Mouse (Mus musculus): ENCODE data around the gene Ccdc12. TPM values are rescaled to one million over a fixed set of nuclear protein-coding genes. Genes with fewer than 3 reads are reported as not detected.

Ccdc12 gene
- polyA plus RNA-seq, 1 experiment from 2014 or later, result 138 TPM

DNA sequence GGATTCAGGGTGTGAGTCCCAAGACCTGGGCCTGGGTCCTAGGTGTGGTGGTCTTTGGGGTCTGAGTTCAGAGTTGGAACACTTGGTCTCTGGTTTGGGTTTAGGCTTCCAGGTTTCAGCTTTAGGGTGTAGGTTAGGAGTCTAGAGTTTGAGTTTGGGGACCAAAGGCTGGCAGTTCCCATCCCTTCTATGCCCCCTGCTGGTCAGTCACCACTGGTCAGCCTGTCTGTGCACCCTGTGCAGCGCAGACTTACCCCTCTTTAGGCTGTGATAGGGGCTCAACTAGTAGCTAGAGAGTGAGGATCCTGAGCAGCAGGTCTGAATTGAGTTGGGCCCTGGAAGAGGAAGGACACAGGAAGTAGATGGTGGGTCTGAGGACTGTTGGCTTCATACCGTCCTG lies 103.0 kb downstream of the Ccdc12 start:
- ATAC-seq (ENCODE audit: insufficient number of reproducible peaks, insufficient read depth, low FRiP score, low read depth), result no peak
- Histone ChIP-seq H3K27me3 (ENCODE audit: control insufficient read depth, insufficient read depth, low read length) (no peaks in the 10 kb centered on the region), H3K9me3 (ENCODE audit: control insufficient read depth, low read depth, low read length) (no peaks in the 10 kb centered on the region), H3K36me3 (ENCODE audit: control insufficient read depth, insufficient read depth, low read length) (no peaks in the 10 kb centered on the region), H3K4me2 (replicated peaks; ENCODE audit: low read depth, low read length) (no peak overlapping the region), H3K4me3 (ENCODE audit: low read depth, low read length) (no peak overlapping the region), H3K9ac (replicated peaks; ENCODE audit: low read depth, low read length) (no peak overlapping the region), H3K27ac (ENCODE audit: low read length) (no peak overlapping the region), H3K4me1 (ENCODE audit: control insufficient read depth, insufficient read depth, low read length) (no peaks in the 10 kb centered on the region)
- WGBS, result 54% methylated on average over 2 of the region's 2 CpGs

DNA sequence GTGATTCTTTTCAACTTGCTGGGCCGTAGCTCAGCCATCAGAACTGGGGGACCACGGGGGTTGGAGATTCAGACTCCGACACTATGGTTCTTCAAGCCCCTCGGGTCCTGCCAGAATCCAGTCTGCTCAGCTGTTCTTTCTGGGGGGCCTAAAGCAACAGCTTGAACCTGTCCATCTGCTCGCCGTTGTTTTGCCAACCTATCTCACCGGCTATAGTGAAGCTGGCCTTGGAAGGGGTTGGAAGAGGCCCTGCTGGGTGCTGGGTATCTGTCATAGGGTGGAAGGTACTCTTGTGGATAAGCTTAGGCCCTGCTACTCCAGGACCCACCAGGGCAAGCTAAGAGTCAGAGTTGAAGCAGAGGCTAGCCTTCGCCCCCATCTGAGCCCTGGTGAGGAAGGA lies 104.6 kb downstream of the Ccdc12 start:
- ATAC-seq (ENCODE audit: insufficient number of reproducible peaks, insufficient read depth, low FRiP score, low read depth), result no peak
- H3K27ac ChIP-seq (ENCODE audit: low read length), result no peak overlapping the region
- no peak overlapping the region for H3K4me2 ChIP-seq (replicated peaks; ENCODE audit: low read depth, low read length)
- no peaks in the 10 kb centered on the region for H3K36me3 ChIP-seq (ENCODE audit: control insufficient read depth, insufficient read depth, low read length)
- no peaks in the 10 kb centered on the region for H3K27me3 ChIP-seq (ENCODE audit: control insufficient read depth, insufficient read depth, low read length)
- H3K4me3 ChIP-seq (ENCODE audit: low read depth, low read length), result no peak overlapping the region
- WGBS, result 82% methylated on average over 8 of the region's 8 CpGs
- H3K9ac ChIP-seq (replicated peaks; ENCODE audit: low read depth, low read length), result no peak overlapping the region
- no peaks in the 10 kb centered on the region for H3K9me3 ChIP-seq (ENCODE audit: control insufficient read depth, low read depth, low read length)
- H3K4me1 ChIP-seq (ENCODE audit: control insufficient read depth, insufficient read depth, low read length), result no peaks in the 10 kb centered on the region

Small RNAs within 50 kb of the gene (microRNA-seq; reads per million reads assigned to microRNA genes)
- not detected for gene Mir8107

Other genes with a start within 250 kb of the Ccdc12 start
- gene Ptpn23, start 248.3 kb upstream of the Ccdc12 start, polyA plus RNA-seq (2014; fragmentation: Nextera tagmentation; extraction: Ambion mirVana), result 19.3 and 21.3 TPM in 2 replicates
- gene Ngp, start 236.8 kb upstream of the Ccdc12 start, polyA plus RNA-seq (2014; fragmentation: Nextera tagmentation; extraction: Ambion mirVana), result 9.6 and 13.1 TPM in 2 replicates
- 10.7 and 10.9 TPM in 2 replicates for gene Klhl18, start 179.8 kb upstream of the Ccdc12 start, polyA plus RNA-seq (2014; fragmentation: Nextera tagmentation; extraction: Ambion mirVana)
- gene Kif9, start 179.5 kb upstream of the Ccdc12 start, polyA plus RNA-seq (2014; fragmentation: Nextera tagmentation; extraction: Ambion mirVana), result 0.72 and 1.0 TPM in 2 replicates
- 59.6 and 61.7 TPM in 2 replicates for gene Setd2, start 123.9 kb upstream of the Ccdc12 start, polyA plus RNA-seq (2014; fragmentation: Nextera tagmentation; extraction: Ambion mirVana)
- 17.6 and 19.4 TPM in 2 replicates for gene Nradd, start 32.1 kb upstream of the Ccdc12 start, polyA plus RNA-seq (2014; fragmentation: Nextera tagmentation; extraction: Ambion mirVana)
- gene Nbeal2, start 2.3 kb upstream of the Ccdc12 start, polyA plus RNA-seq (2014; fragmentation: Nextera tagmentation; extraction: Ambion mirVana), result 4.3 and 4.5 TPM in 2 replicates
- 0.72 and 1.0 TPM in 2 replicates for gene Myl3, start 85.4 kb downstream of the Ccdc12 start, polyA plus RNA-seq (2014; fragmentation: Nextera tagmentation; extraction: Ambion mirVana)
- gene Pth1r, start 90.6 kb downstream of the Ccdc12 start, polyA plus RNA-seq (2014; fragmentation: Nextera tagmentation; extraction: Ambion mirVana), result 19.0 and 19.8 TPM in 2 replicates
- gene Prss42, start 141.7 kb downstream of the Ccdc12 start, polyA plus RNA-seq (2014; fragmentation: Nextera tagmentation; extraction: Ambion mirVana), result 0.16 TPM in 1 of 2 replicates, not detected in the other
- not detected in 2 replicates for gene Prss44, start 157.5 kb downstream of the Ccdc12 start, polyA plus RNA-seq (2014; fragmentation: Nextera tagmentation; extraction: Ambion mirVana)
- gene Prss43, start 170.2 kb downstream of the Ccdc12 start, polyA plus RNA-seq (2014; fragmentation: Nextera tagmentation; extraction: Ambion mirVana), result not detected in 2 replicates
- not detected in 2 replicates for gene Prss45, start 178.1 kb downstream of the Ccdc12 start, polyA plus RNA-seq (2014; fragmentation: Nextera tagmentation; extraction: Ambion mirVana)
- gene Prss46, start 188.0 kb downstream of the Ccdc12 start, polyA plus RNA-seq (2014; fragmentation: Nextera tagmentation; extraction: Ambion mirVana), result not detected in 2 replicates
- 0.55 TPM in 1 of 2 replicates, not detected in the other for gene Prss50, start 201.5 kb downstream of the Ccdc12 start, polyA plus RNA-seq (2014; fragmentation: Nextera tagmentation; extraction: Ambion mirVana)
- gene Als2cl, start 223.4 kb downstream of the Ccdc12 start, polyA plus RNA-seq (2014; fragmentation: Nextera tagmentation; extraction: Ambion mirVana), result 4.9 and 5.8 TPM in 2 replicates
- 0.38 and 0.67 TPM in 2 replicates for gene Tmie, start 223.6 kb downstream of the Ccdc12 start, polyA plus RNA-seq (2014; fragmentation: Nextera tagmentation; extraction: Ambion mirVana)